Mouse (Mus musculus): Measurements from ENCODE around the gene Rgs5. TPM values are rescaled to one million over a fixed set of nuclear protein-coding genes. Genes with fewer than 3 reads are reported as not detected.

Gene Rgs5
- polyA plus RNA-seq (2014; fragmentation: Illumina TruSeq; extraction: RNeasy Lipid Tissue Mini Kit (QIAGEN cat#74804); ENCODE audit: low read depth, low replicate concordance): 156 TPM

GRCm38 (mm10) chr1:169655256-169655655, at the start of gene Rgs5:
Rgs5 (plus strand) TSS chr1:169655501.

Other genes with a start within 250 kb of the Rgs5 start
- gene Nuf2, start 124.0 kb upstream of the Rgs5 start, polyA plus RNA-seq (2014; fragmentation: Illumina TruSeq; extraction: RNeasy Lipid Tissue Mini Kit (QIAGEN cat#74804); ENCODE audit: low read depth, low replicate concordance): 10.7 TPM
- gene Rgs4, start 92.1 kb downstream of the Rgs5 start, polyA plus RNA-seq (2014; fragmentation: Illumina TruSeq; extraction: RNeasy Lipid Tissue Mini Kit (QIAGEN cat#74804); ENCODE audit: low read depth, low replicate concordance): 124 TPM